Mouse (Mus musculus): Measurements from ENCODE around the gene Mrpl32. TPM values are rescaled to one million over a fixed set of nuclear protein-coding genes. Genes with fewer than 3 reads are reported as not detected.

Gene Mrpl32
- total RNA-seq (2021): 10 to 100 TPM; 37.7 to 41.7 TPM
- long read RNA-seq, experiment 1, transcript Mrpl32-202 (3 exons, 3,013 nt): major isoform, 34 of 36 reads
- long read RNA-seq, experiment 1, partial matches to known transcripts: 1 of 36 reads
- long read RNA-seq, experiment 1, other reads (novel, unspliced or antisense): 1 of 36 reads
- long read RNA-seq, experiment 2, transcript Mrpl32-202 (3 exons, 3,013 nt): major isoform, 19 of 20 reads
- long read RNA-seq, experiment 2, partial matches to known transcripts: 1 of 20 reads
- long read RNA-seq, experiment 2, other reads (novel, unspliced or antisense): 0 of 20 reads

- peak; percentile 98 for DNase-seq (ENCODE audit: low spot score)
These were observed at the start of gene Mrpl32, which contains the start of gene Psma2 for GRCm38 (mm10) chr13:14612926-14613529. Mrpl32 (minus strand) TSS chr13:14613165. Psma2 (plus strand) TSS chr13:14613240.

- peak; percentile 7 for DNase-seq (ENCODE audit: low spot score)
These were observed 36.3 kb upstream of the Mrpl32 start for GRCm38 (mm10) chr13:14649301-14649700.

GRCm38 (mm10) chr13:14639998-14640397, 27.0 kb upstream of the Mrpl32 start:
- no peak for DNase-seq (ENCODE audit: low spot score)

- peak; percentile 96 for DNase-seq (ENCODE audit: low spot score)
These were observed 17.0 kb upstream of the Mrpl32 start, which contains the start of gene AW209491 for GRCm38 (mm10) chr13:14629726-14630641. AW209491 (plus strand) TSS chr13:14630154.

GRCm38 (mm10) chr13:14618724-14619123, 5.8 kb upstream of the Mrpl32 start:
- DNase-seq (ENCODE audit: low spot score): peak; percentile 50

- DNase-seq (ENCODE audit: low spot score): no peak
These were observed 588 bp upstream of the Mrpl32 start for GRCm38 (mm10) chr13:14613553-14613952.

GRCm38 (mm10) chr13:14612463-14612862, 502 bp downstream of the Mrpl32 start:
- DNase-seq (ENCODE audit: low spot score): no peak

GRCm38 (mm10) chr13:14607616-14608015, 5.3 kb downstream of the Mrpl32 start:
- no peak for DNase-seq (ENCODE audit: low spot score)

GRCm38 (mm10) chr13:14602744-14603143, 10.2 kb downstream of the Mrpl32 start:
- DNase-seq (ENCODE audit: low spot score): no peak

- no peak for DNase-seq (ENCODE audit: low spot score)
These were observed 32.6 kb downstream of the Mrpl32 start for GRCm38 (mm10) chr13:14580392-14580791.

GRCm38 (mm10) chr13:14574128-14574527, 38.8 kb downstream of the Mrpl32 start:
- DNase-seq (ENCODE audit: low spot score): no peak

GRCm38 (mm10) chr13:14561336-14561735, 51.6 kb downstream of the Mrpl32 start:
- no peak for DNase-seq (ENCODE audit: low spot score)

Other genes starting within 250 kb of the Mrpl32 start
- under 1 TPM; 0.07 TPM for gene Hecw1, start 89.9 kb downstream of the Mrpl32 start, total RNA-seq (2021)
- gene Psma2, start 75 bp upstream of the Mrpl32 start, total RNA-seq (2021): 10 to 100 TPM; 53.6 to 56.3 TPM
- 10 to 100 TPM; 13.5 to 14.1 TPM for gene AW209491, start 17.0 kb upstream of the Mrpl32 start, total RNA-seq (2021)